Mouse (Mus musculus) WW6 (cell line): ENCODE measurements at regions not wholly inside any gene's neighbourhood (a gene's known extent, or its start where the extent isn't known, plus 50 kb on each side); places are given as distances from the start of the nearest gene placed in this dataset.
"Not testable (repeated sequence)": the region's sequence is repeated elsewhere in the genome, so short reads cannot be mapped to it uniquely, and the experiment has no call there.

Experiments
- DNase-seq: peaks from one replicate; pipeline ENCODE4 v3.0.0-alpha.2; 2013; ENCODE audit warnings: low read depth, low spot score

DNA sequence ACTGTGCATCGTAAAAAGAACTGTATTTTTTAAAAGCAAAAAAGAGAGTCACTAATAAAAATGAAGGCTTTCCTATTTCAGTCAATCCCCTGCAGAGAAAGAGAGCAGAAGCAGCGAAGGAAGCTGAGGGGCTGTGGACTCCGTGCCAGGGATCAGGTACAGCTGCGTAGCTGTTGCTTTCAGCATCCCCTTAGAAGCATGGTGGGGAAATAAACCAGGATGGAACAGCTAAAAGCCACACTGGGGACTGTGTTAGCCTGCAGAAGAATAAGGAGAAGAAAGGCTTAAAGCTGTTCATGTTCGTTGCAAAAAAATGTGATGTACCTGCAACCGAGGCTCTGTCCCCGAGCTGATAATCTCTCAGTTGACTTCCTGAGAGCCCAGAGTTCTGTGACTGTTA is 1302.6 kb upstream of the Sel1l start:
- no peak for DNase-seq

DNA sequence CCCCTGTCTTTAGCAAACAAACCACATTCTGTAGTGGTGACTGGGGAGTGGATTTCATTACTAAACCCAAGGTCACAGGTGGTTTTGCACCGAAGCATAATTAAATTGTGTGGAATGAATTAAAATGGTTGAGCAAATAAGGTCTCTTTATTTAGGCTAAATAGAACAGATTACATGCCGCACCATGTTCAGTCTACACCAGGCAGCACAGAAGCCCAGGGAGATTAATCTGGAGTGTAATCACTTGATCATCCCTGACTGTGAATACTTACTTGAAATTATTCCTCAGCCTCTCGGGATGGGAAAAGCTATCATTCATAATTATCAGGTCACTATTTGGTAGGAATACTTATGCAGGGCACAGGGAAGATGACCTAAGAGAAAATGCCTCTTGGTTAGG is 1293.3 kb upstream of the Sel1l start:
- DNase-seq = no peak

DNA sequence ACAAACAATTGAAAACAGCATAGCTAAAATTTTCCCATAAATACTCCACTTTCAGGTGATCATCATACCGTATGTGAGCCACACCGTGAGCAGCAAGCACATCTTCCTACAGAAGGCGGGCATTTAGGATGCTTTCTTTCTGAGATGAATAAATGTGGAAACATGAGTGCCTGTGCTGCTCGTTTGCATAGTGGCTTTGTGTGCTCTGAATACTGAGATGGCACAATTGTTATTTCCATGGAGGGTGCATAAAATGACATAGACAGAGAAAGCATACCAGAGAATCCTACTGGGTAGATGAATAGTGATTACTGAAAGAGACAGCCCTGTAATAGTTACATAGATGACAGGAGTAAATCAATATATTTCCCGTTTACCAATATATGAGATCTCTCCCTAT is 1287.4 kb upstream of the Sel1l start:
- DNase-seq = no peak

DNA sequence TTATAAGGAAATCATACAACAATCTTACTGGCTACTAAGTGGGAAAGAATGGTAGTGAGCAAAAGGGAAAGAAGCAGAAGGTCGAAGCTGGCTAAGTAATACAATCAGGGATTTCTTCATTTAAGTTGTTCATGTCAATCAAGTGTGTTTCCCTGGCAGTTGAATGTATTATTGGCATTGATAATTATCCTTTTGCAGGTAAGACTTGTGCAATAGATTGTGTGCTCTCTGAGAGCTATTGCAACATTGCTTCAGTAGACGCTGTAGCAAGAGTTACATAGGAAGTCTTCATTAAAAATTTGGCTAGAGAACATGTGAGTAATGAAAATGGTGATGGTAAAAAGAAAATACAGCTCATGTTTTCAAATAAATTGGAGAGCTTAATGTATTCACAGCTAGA is 1273.3 kb upstream of the Sel1l start:
- DNase-seq = no peak

DNA sequence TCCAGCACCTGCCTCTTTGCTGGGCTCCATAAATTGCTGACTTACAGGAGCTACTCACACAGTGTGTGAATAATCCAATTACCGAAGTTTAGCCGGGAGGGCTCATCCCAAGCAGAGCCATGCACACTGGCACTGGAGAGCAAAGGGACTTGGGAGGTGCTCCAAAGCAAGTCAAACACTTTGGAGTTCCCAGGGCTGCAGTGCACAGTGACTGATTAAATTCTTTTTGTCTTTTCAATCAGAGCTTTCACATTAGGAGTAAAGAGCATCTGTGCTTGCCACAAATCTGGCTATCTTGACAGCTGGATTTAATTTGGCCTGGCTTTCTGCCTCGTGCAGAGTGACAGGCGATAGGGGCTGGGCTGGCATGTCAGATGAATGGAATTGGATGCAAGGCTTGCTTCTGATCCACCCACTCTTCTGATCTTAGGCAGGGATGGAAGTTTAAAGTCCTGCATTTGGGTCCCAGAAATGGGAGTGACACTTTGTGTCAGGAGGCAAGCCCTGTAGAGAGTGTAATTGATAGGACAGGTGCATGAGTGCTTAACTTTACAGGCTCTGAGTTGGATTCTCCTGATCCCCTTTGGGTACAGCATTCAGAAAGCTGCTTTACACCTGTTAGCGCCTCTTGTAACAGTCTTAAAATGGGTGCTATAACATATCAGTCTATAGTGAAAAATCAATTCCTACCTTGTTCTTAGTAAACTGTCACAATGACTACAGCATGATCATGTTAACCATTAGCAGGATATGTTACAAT is 1239.3 kb upstream of the Sel1l start:
- no peak for DNase-seq

DNA sequence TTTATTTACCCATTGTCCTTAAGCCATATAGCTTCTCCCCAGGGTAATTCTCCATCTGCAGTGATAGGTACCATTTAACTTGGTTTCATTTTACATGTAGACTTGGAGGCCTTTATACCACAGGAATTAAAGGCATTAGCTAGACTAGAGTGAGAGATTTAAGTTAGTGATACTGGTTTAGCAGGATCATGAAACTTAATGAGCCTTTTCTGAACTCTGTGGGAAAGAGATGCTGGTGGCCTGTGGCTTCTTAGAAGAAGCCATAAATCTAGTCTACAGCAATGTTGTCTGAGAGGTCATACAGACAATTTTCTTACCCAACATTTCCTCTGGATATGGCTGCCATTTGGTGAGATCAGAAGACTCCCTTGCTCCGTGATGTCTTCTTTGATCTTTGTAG is 1214.9 kb upstream of the Sel1l start:
- DNase-seq = no peak

DNA sequence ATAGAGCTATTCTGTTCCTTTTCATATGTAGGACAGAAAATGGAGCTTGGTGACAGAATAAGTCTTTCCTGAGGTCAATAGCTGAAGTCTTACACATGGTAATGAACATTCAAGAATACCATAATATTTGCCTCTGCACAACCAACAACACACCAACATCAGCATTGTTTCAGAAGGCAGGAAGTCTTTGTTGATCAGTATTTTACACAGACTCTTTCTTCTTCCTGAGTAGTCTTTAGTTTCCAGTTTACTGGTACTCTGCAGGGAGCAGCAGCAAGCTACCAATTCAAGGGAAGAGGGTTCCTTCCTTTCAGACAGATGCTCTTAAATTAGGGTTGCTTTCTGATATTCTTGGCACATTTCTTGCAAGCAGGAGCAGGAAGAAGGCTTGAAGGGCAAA is 1170.7 kb upstream of the Sel1l start:
- no peak for DNase-seq

DNA sequence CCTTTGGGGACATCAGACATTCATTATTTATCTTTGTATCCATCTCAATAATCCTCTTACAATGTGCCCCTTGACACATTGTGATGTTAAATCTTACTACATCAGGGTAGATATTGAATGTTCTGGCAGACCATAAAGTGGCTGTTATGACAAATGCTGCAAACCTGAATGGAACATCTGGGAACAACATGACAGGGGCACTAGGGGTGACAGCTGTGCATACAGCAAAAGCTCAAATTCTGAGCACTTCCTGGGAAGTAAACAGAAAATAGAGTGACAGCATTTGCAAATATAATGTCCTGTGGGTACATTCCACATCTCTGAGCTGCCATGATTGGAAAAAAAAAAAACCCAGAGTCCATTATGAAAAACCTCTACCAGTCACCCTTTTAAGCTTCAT is 1162.6 kb upstream of the Sel1l start:
- DNase-seq = no peak

DNA sequence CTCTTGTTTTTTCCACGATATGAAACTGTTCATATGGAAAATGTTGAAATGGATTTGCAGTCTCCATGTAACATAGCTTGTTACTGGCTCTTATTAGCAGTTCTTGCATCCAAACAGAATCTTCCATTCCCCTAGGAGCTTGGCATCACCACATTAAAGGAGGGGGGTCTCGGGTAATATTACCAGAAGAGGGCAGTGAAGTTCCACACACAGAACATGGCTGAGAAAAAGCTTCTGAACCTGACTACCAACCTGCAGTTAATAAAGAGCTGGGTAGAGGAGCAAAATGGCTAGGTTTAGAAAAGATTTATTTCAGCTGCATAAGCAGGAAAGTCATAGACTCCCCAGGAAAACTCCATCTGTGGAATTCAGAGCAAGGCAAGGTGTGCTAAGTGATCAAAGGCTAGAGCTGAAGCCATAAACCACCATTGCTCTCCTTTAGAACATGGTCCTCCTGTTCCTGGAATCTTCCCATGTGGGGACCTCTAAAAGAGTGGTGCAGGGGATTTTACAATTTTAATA is 1157.9 kb upstream of the Sel1l start:
- DNase-seq = no peak

DNA sequence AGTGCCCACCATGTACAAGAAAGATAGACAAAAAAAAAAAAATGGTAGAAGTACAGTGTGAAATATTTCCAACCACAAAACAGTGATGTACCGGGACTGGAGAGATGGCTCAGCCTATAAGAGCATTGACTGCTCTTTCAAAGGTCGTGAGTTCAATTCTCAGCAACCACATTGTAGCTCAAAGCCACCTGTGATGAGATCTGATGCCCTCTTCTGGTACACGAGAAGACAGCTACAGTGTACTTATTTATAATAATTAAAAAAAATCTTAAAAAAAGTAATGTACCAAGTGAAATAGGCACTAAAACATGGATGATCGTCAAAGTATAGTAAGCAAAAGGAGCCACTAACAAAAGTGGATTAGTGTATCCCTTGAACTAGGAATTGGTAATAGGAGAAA is 1154.2 kb upstream of the Sel1l start:
- DNase-seq = no peak

DNA sequence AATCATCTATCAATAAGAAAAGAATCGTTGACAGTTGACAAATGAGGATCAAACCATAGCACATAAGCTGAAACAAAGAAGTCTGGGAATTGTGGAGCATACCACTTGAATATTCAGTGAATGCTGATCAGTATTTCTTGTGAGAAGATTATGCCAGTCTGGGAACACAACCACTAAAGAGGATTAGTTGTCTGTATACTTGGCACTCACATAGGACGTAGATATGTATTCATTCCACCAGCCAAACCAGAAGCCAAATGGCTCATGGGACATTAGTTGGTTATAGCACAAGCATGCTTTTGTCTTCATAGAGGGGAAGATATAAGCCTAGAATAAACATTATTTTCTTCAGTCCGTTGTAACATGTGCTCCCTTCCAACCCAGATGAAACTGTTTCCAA is 1126.7 kb upstream of the Sel1l start:
- no peak for DNase-seq

DNA sequence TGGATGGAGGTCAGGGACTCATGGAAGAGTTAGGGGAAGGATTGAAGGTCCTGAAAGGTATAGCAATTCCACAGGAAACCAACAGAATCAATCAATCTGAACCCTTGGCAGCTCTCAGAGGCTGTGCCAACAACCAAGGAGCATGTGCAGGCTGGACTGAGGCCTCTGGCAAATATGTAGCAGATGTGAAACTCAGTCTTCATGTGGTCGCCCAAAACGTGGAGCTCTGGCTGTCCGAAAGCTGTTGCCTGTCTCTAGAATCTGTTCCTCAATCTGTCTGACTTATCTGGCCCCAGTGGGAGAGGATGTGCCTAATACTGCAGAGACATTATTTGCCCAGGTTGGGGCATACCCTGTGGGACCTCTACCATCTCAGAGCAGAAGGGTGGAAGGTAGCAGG is 1095.4 kb upstream of the Sel1l start:
- no peak for DNase-seq

DNA sequence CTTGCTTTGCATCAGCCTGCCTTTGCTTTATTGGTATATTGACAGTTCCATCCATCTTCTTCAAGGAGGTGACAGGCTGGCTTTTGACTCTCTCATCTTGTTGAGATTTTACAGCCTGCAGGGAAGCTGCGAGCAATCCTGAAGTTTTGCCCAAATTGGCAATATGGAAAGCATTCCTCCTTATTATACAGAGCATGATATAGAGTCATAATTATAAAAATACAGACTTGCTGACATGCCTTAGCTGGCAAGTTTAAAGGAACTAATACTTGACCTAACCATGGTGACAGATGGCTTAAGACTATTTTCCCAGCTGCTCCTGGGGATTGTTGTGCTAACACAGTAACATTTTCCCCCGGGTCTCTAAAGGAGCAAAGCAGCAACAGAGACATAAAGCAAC is 1078.6 kb upstream of the Sel1l start:
- DNase-seq = no peak

DNA sequence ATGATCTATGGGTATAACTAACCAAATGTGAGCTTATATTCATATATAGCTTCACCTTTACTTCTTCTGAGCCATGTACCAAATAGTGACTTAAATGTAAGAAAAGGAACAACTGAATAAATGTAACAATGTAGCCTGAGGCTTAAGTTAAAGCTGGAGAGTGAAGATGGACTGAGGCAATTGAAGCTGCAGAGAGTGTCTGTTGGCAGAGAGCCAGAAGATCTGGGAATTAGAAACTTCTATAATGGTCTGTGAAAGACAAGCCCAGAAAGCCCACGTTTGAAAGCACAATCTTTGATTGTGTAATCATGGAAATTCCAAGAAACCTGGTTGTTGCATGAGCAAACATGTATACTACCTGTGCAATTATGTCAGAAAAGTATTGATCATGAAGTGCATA is 1078.0 kb upstream of the Sel1l start:
- no peak for DNase-seq

DNA sequence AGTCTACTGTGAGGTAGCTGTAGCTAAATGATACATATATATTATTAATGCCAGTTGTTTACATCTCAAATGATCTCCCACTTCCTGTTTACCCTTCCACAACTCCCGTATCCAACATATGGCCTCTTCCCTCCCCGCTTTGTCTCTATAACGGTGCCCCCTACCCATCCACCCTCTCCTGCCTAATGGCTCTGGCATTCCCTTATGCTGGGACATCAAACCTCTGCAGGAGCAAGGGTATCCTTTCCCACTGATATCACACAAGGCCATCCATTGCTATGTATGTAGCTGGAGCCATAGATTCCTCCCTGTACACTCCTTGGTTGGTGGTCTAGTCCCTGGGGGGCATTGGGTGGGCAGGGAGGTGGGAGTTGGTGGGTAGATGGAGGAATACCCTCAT is 1071.0 kb upstream of the Sel1l start:
- DNase-seq = no peak

DNA sequence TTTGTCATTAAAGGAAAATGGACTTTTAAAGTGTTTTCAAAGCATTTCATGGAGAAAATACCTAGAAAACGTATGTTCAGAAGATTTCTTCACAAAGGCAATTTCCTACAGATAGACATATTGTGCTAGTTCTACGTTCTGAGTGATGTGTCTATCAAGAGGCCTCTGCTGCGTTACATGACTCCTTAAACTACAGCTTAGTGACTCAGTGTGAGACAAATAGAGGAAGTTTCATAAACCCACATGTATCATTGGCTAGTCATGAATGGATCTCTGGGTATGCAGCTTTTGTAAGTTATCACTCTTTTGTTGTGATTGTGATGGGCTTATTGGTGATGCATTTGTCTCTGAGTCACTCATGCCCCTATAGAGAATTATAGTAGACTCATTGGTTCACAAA is 1067.3 kb upstream of the Sel1l start:
- no peak for DNase-seq

DNA sequence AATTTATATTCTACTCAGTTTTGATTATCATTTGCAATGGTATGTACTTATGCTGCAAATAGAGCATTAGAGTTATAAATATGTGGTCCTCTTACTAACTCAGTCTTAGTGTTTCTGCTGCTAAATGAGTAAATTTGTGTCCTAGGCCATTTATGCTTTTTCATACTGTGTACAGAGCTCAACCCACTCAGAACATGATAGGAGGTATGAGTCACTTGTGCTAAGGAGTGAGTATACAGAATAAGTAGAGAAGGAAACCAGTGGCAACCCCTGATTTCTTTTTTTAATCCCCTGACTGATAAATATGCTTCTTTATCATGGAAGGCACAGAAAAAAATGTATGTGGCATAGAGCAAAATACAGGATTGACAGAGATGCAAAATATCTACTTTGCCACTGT is 1066.8 kb upstream of the Sel1l start:
- DNase-seq = no peak

DNA sequence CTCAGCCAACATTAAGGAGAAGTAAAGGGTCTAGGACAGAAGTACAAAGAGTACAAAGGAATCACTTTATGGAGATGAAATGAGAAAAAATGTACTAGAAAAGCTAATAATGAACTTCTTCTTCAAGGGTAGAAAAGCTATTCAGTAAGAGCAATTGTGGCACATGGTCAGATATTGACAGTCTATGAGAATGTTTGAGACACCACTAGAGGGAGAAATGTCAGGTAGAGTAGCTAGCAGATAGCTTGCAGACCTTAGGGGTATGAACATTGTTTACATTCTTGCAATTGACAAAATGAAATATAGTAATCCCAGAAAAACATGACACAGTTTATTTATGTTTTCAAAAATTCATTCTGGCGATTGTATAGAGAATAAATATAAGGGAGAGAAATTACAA is 1066.2 kb upstream of the Sel1l start:
- DNase-seq = no peak

DNA sequence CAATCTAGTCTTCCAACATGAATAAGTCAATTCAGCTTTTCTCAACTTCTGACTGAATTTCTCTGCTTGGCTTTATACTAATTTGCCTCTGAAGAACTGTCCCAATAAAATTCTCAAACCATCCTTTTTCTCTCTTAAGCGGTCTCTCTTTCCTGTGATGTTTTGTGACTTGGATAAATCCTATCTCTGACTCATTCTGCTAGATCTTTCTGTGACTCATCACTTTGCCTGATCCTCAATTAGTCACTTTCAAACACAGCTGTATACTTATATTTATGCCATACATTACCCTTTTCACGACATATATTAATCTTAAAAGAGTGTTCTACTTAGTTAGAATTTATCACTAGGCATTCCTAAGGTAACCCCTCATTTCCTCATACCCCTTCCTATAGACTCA is 1055.4 kb upstream of the Sel1l start:
- DNase-seq = no peak

DNA sequence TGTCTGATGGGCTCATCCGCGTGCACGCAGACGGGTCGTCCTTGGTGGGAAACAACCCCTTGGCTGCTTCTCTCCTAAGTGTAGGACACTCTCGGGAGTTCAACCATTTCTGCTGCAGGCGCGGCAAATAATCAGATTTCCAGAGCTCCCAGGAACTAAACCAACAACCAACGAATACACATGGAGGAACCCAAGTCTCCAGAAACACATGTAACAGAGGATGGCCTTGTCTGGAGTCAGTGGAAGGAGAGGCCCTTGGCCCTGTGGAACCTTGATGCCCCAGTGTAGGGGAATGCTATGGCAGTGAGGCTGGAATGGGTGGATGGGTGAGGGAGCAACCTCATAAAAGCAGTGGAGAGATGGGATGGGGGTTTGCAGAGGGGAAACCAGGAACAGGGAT is 1043.4 kb upstream of the Sel1l start:
- no peak for DNase-seq

DNA sequence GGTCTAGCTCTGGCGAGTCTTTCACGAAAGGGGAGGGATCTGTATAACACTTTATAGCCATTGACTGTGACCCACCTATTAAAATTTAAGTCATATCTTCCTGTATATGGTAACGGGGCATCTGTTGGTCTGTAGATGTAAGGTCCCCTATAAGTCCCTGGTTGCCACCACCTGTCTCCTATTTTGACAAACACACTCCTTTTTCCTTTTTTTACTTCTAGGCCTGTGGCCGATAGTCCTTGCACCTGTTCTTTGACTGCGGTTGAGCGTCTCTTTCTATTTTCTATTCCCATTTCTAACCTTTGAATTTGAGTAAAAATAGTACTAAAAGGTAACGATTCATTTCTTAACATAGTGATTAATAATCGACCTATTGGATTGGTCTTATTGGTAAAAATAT is 1042.7 kb upstream of the Sel1l start:
- DNase-seq = not testable (repeated sequence)

DNA sequence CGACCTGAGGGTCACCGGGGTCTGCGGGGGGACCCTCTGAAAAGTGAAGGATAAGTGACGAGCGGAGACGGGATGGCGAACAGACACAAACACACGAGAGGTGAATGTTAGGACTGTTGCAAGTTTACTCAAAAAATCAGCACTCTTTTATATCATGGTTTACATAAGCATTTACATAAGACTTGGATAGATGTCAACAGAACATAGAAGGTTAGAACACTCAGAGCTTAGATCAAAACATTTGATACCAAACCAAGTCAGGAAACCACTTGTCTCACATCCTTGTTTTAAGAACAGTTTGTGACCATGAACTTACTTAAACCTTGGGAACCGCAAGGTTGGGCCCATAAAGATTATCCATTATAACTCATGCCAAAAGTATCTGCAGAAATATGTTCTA is 1042.2 kb upstream of the Sel1l start:
- DNase-seq = not testable (repeated sequence)

DNA sequence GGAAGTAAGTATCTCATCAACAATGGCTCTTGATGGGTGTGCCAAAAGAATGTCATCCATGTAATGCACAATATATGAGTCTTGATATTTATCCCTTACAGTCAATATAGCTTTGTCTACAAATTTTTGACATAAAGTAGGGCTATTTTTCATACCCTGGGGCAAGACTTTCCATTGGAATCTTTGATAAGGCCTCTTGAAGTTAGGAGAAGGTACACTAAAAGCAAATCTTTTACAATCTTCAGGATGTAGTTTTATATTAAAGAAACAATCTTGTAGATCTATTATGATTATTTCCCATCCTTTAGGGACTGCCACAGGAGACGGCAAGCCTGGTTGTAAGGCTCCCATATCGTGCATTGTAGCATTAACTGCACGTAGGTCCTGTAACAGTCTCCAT is 1038.8 kb upstream of the Sel1l start:
- no peak for DNase-seq
